Mouse (Mus musculus) erythroblast, embryonic 14.5 days (primary cell): ENCODE data around the gene Dlgap1.

Source experiments
- GATA1 ChIP-seq: IDR thresholded peaks from 2 replicates; pipeline ENCODE4 v1.6.1; 2012; ENCODE audit warnings: low read length, inconsistent platforms, mixed read lengths
- TAL1 ChIP-seq: IDR thresholded peaks from 3 replicates; pipeline ENCODE4 v1.6.1; 2012; ENCODE audit warnings: low read length, inconsistent platforms, mixed read lengths

GRCm38 (mm10) chr17:70363971-70364370 is 395.1 kb downstream of the Dlgap1 start:
- TF ChIP-seq GATA1 (no peak), TAL1 (no peak)
